Mouse (Mus musculus): Measurements from ENCODE around the gene Smarca4. TPM values are rescaled to one million over a fixed set of nuclear protein-coding genes. Genes with fewer than 3 reads are reported as not detected.
"Not testable (repeated sequence)": the region's sequence is repeated elsewhere in the genome, so short reads cannot be mapped to it uniquely, and the experiment has no call there.

Smarca4 gene
- total RNA-seq, 2 experiments from 2014 or later, result 122 to 123 TPM

DNA sequence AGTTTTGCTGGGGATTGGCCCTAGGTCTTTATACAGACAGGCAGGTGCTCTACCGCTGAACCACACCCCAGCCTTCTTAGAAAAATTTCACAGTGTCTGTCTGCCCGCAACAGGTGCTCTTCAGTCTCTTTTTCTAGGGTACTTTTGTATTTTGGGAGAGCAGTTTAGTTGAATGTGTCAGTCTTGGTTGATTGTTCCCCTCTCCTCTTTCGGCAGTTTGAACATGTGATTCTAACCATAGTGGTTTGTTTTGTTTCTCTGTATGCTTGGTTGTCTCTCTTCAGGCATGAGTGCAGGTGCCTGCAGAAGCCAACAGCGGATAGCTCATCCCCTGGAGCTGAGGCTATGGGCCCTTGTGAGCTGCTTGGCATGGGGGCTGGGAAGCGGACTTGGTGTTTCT, 36.3 kb downstream of the Smarca4 start:
- DNase-seq (ENCODE audit: low spot score in 2 of 2), result no peak

DNA sequence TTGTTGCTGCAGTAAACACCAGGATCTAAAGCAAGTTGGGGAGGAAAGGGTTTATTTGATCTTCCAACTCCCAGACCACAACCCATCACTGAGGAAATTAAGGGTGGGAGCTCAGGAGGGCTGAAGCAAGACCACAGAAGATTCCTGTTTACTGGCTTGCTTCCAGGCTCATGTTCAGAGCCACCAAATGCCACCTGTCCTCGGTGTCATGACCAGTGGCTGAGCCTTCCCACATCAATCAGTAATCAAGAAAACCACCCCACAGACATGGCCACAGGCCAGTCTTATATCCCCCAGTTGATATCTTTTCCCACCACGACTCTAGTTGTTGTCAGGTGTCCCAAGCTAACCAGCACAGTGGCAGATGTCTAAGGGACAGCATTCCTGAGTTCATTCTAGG, 37.3 kb downstream of the Smarca4 start:
- no peak for DNase-seq (ENCODE audit: low spot score in 2 of 2)

DNA sequence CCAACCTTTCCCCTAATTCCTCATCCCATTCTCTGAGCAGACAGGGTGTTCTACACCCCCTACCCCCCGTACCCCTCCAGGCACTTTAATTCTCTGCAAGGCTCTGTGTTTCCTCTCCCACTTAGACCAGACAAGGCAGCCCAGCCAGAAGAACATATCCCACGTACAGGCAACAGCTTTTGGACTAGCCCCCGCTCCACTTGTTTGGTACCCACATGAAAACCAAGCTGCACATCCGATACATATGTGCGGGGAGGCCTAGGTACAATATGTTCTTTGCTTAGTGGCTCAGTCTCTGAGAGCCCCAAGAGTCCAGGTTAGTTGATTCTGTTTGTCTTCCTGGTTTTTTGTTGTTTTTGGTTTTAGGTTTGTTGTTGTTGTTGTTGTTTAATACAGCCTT, 46.1 kb downstream of the Smarca4 start:
- DNase-seq (ENCODE audit: low spot score in 2 of 2), result no peak

DNA sequence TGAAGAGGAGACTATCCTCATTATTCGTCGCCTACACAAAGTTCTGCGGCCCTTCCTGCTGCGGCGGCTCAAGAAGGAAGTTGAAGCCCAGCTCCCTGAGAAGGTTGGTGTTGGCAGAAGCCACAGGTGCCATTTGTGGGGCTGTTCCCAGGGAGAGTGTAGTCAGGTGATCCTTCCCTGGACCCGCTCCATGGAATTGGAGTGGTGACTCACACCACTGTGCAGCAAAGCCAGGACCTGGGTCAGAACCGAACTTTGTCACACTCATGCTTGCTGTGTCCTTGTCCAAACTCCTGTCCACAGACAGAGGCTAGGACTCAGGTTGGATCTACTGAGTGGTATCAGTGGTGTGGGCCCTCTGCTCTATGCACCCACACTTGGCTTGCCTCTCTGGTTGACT, 53.0 kb downstream of the Smarca4 start:
- DNase-seq (ENCODE audit: low spot score in 2 of 2), result no peak

DNA sequence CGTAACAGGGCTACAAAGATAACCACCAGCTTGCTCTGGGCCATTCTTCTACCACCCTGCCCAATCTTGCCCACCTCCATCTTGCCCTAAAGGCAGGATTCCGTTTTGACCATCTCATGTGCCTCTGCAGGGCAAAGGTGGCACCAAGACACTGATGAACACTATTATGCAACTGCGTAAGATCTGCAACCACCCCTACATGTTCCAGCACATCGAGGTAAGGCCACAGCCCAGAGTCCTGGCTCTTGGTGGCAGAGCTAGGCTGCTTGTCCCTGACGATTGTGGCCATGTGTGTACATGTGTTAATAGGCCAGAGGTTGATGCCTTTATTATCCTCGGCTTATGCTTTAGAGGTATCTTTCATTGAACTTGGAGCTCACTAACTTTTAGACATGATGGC, 54.4 kb downstream of the Smarca4 start:
- DNase-seq (ENCODE audit: low spot score in 2 of 2), result no peak

DNA sequence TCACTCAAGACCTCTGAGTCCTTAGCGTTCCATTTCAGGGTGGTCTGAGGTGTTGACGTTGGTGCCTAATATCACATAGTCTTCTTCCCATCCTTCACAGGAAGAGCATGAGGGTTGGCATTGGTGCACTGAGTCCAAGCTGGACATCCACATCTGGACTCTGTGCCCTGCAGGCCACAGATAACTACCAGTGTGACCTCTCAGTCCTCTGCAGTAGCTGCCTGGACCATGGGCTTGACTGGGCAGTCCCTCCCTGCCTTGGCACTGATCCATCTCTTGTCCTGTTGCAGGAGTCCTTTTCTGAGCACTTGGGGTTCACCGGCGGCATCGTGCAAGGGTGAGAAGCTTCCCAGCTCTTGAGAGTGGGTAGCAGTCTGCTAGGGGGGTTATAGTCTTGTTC, 55.8 kb downstream of the Smarca4 start:
- no peak for DNase-seq (ENCODE audit: low spot score in 2 of 2)

DNA sequence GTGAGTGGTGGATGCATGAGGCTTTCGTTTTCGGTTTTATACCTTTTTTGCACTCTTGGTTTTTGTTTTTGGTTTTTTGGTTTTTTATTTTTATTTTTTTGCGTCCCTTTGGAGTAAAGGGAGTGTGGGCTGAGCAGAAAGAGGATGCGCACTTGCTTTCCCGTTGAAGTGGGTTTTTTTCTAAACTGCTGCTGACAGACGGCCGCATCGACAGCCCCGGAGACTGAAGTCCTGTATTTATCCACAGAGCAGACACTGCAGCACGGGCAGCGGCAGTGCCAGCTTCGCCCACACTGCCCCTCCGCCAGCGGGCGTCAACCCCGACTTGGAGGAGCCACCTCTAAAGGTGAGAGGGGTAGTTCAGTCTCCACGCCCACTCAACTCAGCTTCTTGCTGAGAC, 61.7 kb downstream of the Smarca4 start:
- DNase-seq (ENCODE audit: low spot score in 2 of 2), result no peak

DNA sequence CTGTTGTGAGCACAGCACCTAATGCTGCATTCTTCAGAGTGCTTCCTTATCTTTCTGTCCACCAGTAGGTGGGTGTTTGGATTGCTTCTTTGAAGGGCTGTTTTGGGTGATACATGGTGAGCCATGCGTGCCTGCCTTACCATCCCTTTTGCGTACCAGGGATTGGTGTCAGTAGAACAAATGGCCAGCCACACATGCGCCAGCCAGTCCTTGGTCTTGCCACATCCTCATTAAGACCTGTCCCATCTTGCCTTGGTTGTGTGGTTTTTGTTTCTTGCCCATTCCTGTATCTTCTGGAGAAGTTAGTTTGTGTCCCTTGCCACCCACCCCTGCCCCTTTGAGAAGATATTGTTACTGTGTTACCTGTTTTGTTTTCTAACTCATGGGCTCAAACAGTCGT, 64.5 kb downstream of the Smarca4 start:
- no peak for DNase-seq (ENCODE audit: low spot score in 2 of 2)

DNA sequence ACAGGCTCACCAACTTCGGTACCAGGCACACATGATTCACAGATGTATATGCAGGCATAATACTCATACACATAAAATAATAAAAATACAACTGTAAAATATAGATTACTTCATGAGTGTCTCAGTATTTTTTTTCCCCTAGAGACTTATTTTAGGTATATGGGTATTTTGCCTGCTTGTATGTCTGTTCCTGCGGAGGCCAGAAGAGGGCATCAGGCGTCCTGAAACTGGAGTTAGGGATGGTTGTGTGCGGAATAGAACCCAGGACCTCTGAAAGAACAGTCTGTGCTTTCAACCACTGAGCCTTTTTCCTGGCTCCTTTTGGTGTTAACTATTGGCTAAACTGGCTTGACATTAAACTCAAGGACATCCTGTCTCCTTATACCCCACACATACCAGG, 66.9 kb downstream of the Smarca4 start:
- no peak for DNase-seq (ENCODE audit: low spot score in 2 of 2)

DNA sequence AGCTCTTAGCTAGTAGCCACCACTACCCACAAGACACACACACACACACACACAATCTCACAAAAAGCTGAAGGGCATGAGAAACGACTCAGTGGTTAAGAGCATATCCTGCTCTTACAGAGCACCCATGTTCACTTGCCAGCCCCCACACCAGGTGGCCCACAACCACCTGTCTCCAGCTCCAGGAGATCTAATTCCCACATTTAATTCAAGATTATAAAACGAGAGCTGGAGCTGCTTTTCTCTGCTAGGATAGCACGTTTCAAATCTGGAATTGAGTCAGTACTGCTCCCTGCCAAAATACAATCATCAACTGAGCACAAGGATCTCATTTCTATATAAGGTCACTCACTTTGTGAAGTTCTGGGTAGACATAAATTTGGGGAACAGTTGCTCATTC, 67.9 kb downstream of the Smarca4 start:
- no peak for DNase-seq (ENCODE audit: low spot score in 2 of 2)

DNA sequence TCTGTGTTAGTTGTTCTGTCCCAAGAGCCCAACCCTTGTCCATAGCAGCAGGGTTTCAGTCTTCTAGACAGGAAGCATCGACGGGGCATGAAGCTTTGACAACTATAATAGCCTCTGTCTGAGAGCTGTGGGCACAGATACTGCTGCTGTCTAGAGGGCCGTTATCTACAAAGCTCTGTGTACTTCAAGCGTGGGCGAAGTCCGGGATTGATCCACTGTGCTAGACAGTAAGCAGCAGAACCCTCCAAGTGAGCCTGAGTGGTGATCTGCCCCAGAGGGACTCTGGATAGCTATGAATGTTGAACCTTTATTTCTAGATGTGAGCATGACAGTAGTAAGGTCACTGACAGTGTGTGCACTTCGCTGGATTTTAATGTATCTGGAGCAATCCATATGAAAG, 72.6 kb downstream of the Smarca4 start:
- no peak for DNase-seq (ENCODE audit: low spot score in 2 of 2)

DNA sequence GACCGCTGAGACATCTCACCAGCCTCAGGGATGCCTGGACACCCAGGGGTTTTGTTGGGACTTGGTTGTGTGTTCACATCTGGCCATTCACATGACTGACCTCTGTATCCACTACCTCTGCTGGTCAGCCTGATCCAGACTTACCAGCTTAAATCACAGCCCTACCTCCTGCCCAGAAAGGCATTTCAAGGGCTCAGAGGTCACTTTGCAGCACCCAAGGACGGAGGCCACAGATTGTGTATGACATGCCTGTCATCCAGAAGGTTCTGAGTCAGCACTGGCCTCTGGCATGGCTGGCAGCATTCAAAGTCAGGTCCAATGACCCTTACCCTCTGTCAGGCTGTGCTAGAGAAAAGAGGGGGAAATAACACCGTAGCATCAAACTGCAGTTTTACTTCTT, 74.1 kb downstream of the Smarca4 start:
- no peak for DNase-seq (ENCODE audit: low spot score in 2 of 2)

DNA sequence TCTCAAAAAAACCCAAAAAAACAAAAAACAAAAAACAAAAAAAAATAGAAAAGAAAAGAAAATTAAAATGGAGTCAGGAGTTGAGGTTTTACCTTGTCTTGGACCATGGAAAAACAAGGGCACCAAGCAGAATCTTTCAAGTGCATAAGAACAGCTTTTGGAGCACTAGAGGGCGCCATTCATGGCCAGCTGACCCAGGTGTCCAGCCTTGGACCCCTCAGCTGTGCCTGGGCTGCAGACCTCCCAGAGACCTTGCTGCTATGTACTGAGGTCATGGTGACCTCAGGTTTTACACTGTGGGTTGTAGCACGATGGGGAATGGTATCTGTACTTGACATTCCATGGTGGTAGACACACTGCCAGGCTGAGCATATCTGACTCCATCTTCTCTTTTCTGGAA, 75.9 kb downstream of the Smarca4 start:
- no peak for DNase-seq (ENCODE audit: low spot score in 2 of 2)

DNA sequence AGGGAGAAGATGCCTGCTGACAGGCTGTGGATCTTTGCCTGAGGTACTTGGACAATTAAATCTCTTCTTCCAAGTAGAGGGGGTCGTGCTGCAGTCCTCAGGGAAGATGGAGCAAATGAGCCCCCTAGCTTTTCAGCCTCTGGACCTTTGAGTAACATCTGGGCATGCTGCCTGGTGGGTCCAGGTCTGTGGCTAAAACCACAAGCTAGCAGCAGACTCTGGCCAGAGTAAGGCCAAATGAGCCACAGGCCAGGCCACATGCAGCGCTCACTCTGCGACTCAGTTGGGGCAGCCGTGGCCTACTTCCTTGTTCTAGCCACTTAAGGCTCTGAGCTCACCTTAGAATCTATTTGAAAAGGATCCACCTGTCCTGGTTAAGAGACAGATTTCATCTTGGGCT, 76.5 kb downstream of the Smarca4 start:
- DNase-seq (ENCODE audit: low spot score in 2 of 2), result no peak

DNA sequence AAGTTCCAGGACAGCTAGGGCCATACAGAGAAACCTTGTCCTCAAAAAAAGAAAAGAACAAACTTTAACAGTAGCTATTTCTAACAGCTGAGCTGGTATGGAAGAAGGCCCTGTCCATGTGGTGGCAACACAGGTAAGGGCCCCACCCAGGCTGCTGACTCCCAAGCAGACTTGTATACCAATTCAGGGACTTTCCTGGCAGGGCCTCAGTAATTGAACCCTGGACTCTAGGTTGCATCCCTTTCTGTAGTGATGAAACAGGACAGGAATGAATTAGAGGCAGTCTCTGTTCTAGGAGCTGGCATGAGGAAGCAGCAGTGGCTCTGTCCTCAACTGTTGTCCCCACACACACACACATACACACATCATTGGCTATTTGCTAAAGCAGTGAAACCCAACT, 78.1 kb downstream of the Smarca4 start:
- DNase-seq (ENCODE audit: low spot score in 2 of 2), result no peak

DNA sequence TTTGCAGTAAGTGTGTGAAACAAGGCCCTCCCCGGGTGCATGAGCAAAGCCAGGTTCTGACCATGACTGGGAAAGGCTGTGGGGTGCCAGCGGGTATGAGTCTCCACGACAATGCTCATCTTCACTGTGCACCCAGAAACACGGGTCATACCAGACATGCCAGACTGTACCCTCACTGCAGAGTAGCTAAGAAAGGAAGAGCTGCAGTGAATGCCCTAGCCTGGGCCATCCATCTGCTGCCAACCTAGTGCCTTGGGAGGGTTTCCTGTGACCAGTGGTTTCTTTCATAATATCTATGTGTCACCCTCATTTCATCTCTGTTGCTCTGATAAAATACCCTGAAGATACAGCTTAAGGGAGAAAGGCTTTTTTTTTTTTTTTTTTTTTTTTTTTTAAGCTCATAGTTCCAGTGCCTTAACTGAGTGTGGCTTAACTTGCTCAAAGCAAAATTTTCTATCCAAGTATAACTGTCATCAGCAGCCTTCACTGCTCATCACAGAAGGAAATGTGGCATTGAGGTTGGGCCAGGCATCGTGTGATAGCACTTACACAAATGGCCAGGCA, 79.3 kb downstream of the Smarca4 start:
- no peak for DNase-seq (ENCODE audit: low spot score in 2 of 2)

DNA sequence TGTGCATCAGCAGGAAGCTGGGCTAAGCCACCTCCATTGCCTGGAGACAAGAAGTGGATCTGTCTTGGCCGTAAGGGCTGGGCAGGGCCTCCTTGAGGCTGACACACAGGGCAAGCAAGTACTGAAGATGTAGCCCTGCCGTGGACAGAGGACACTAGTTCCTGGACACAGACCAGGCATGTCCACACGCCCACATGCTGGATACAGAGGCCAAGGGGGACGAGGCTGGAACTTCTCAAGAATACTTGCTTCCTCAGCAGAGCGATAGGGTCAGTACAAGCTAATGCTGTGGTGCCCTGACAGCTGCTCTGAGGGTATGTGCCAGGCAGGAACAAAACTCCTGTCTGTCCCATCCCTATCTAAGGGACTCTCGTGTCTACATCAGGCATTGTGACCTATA, 81.2 kb downstream of the Smarca4 start:
- DNase-seq (ENCODE audit: low spot score in 2 of 2), result no peak

DNA sequence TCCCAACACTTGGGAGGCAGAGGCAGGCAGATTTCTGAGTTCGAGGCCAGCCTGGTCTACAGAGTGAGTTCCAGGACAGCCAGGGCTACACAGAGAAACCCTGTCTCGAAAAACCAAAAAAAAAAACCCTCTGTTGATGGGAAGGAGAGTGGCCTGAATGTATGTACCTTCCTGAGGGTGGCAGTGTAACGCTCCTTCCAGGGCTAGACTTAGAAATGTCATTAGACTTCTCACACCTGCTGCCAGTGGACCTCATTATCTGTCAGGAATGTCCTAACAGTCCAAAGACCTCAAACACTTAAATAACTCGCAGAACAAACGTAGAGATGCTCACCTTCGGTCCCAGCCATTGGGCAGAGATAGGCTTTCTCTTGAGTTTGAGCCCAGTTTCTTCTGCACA, 83.3 kb downstream of the Smarca4 start:
- DNase-seq (ENCODE audit: low spot score in 2 of 2), result not testable (repeated sequence)

DNA sequence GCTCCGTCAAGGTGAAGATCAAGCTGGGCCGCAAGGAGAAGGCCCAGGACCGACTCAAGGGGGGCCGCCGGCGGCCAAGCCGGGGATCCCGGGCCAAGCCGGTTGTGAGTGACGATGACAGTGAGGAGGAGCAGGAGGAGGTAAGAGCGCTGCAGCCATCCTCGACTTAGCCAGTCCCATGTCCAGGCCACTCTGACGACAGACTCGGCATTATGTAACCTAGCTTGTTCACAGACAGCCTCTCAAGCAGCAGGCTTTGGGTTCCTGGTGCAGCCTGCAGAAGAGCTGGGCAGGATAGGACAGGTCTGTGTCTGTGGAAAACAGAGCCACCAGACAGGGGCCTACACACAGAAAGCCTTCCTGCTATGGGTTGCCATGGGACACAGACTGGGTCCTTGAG, 85.1 kb downstream of the Smarca4 start:
- no peak for DNase-seq (ENCODE audit: low spot score in 2 of 2)

DNA sequence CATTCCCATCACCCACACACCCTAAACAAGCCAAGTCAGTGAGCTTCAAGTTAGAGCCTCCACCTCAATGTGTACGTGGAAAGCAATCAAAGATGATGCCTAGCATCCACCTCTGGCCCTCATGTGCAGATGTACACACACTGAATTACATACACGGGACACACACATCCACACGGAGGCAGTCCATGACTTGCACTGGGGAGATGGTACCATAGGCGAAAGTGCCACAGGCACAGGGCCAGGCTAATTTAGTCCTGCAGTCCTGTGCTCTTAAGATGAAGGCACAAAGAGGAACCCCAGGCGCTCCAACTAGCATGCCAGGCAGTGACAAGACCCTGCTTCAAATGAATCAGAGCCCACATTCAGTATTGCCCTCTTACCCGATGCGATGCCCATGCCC, 87.5 kb downstream of the Smarca4 start:
- DNase-seq (ENCODE audit: low spot score in 2 of 2), result no peak

DNA sequence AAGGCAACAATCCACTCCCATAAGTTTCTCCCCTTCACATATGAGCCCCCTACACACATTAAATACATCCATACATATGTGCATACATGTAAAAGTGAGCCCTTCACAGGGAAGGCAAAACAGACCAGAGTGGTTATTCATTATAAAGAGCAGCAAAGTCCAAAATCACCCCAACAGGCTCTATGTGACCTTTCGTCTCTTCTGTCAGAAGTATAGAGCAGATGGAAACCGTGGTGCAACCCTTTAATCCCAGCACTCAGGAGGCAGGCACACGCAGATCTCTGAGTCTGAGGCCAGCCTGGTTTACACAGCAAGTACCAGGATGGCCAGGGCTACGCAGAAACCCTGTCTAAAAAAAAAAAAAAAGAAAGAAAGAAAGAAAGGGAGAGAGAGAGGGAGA, 90.1 kb downstream of the Smarca4 start:
- DNase-seq (ENCODE audit: low spot score in 2 of 2), result no peak

DNA sequence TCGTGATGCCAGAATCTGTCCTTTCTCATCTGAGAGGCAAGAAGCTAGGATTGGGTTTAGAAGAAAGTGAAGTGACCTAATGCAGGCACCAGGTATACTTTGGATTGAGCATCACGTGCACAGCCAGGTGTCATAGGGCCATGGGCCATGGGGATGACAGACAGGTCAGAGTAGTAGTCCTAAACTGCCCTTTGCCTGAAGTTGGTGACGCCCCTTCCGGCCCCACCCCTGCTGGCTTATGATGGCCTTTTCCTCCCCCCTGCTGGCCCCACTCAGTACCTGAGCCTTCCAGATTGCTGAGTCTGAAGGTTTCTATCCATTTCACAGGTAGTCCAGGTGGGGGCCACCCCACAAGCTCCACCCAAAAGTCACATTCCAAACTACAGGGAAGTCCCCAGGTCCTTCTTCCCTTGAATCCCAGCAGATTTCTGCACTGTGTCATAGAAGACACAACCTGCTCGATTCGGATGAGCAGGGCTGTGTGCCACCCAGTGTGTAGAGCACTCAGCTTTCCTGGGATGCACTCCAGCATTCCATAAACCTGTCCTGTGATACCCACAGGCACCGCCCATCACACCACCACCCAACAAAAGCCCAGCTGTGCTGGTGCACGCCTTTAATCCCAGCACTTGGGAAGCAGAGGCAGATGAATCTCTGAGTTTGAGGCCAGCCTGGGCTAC, 90.8 kb downstream of the Smarca4 start:
- no peak for DNase-seq (ENCODE audit: low spot score in 2 of 2)

DNA sequence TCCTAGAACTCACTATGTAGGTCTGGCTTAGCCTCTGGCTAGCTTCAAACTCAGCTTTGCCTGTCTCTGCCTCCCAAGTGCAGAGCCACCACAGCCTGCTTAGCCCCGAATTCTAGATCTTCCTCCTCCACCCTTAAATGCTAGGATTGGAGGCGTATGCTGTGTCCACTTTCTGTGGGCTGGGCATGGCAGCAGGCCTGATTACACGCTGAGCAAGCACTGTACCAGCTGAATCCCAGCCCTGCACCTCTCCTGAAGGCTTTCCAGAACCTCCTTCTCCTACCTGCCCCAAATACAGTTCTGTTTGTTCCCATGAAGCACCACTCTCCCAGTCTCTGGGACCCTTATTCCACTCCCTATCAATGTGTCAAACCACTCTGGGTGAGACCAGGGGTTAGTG, 93.4 kb downstream of the Smarca4 start:
- no peak for DNase-seq (ENCODE audit: low spot score in 2 of 2)

DNA sequence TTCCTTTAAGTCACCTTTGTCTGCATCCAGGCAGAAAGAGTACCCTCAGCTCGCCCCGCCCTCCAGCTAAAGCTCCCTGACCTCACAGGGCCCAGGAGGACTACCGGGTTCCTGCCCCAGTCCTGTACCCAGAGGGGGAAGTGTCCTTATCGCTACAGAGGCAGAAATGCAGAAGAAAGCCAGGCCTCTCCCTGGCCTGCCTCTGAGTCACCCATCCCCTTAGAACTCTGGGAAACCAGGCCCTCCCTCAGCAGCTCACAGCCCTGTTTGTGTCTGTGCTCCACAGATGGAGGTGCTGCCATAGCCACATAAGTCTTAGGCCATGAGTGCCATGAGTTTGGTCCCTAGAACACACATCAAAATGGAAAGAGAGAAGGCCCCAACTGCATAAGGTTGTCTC, 99.3 kb downstream of the Smarca4 start:
- DNase-seq (ENCODE audit: low spot score in 2 of 2), result no peak
